Mouse (Mus musculus): Measurements from ENCODE around the gene Prim2. TPM values are rescaled to one million over a fixed set of nuclear protein-coding genes. Genes with fewer than 3 reads are reported as not detected.

The Prim2 gene
- polyA plus RNA-seq, 1 experiment from 2014 or later = 40.7 TPM

- ATAC-seq (ENCODE audit: insufficient number of reproducible peaks, insufficient read depth, low FRiP score, low read depth) = no peak
- no peaks in the 10 kb centered on the region for H3K4me1 ChIP-seq (ENCODE audit: control insufficient read depth, insufficient read depth, low read length)
- H3K9ac ChIP-seq (replicated peaks; ENCODE audit: low read depth, low read length) = no peak overlapping the region
- H3K27me3 ChIP-seq (ENCODE audit: control insufficient read depth, insufficient read depth, low read length) = no peaks in the 10 kb centered on the region
- no peak overlapping the region for H3K4me2 ChIP-seq (replicated peaks; ENCODE audit: low read depth, low read length)
- no peaks in the 10 kb centered on the region for H3K36me3 ChIP-seq (ENCODE audit: control insufficient read depth, insufficient read depth, low read length)
- 75% methylated on average over 6 of the region's 6 CpGs for WGBS
- no peak overlapping the region for H3K4me3 ChIP-seq (ENCODE audit: low read depth, low read length)
- H3K9me3 ChIP-seq (ENCODE audit: control insufficient read depth, low read depth, low read length) = no peaks in the 10 kb centered on the region
- H3K27ac ChIP-seq (ENCODE audit: low read length) = no peak overlapping the region
These were observed 91.0 kb downstream of the Prim2 start for GRCm38 (mm10) chr1:33578593-33578992.

GRCm38 (mm10) chr1:33574459-33574858, 95.1 kb downstream of the Prim2 start:
- Histone ChIP-seq H3K4me3 (ENCODE audit: low read depth, low read length) (no peak overlapping the region), H3K36me3 (ENCODE audit: control insufficient read depth, insufficient read depth, low read length) (no peaks in the 10 kb centered on the region), H3K9me3 (ENCODE audit: control insufficient read depth, low read depth, low read length) (no peaks in the 10 kb centered on the region), H3K4me2 (replicated peaks; ENCODE audit: low read depth, low read length) (no peak overlapping the region), H3K27ac (ENCODE audit: low read length) (no peak overlapping the region), H3K9ac (replicated peaks; ENCODE audit: low read depth, low read length) (no peak overlapping the region), H3K4me1 (ENCODE audit: control insufficient read depth, insufficient read depth, low read length) (no peaks in the 10 kb centered on the region), H3K27me3 (ENCODE audit: control insufficient read depth, insufficient read depth, low read length) (no peaks in the 10 kb centered on the region)
- no peak for ATAC-seq (ENCODE audit: insufficient number of reproducible peaks, insufficient read depth, low FRiP score, low read depth)
- 88% methylated on average over 6 of the region's 6 CpGs for WGBS

- H3K9ac ChIP-seq (replicated peaks; ENCODE audit: low read depth, low read length) = no peak overlapping the region
- H3K4me3 ChIP-seq (ENCODE audit: low read depth, low read length) = no peak overlapping the region
- no peaks in the 10 kb centered on the region for H3K27me3 ChIP-seq (ENCODE audit: control insufficient read depth, insufficient read depth, low read length)
- ATAC-seq (ENCODE audit: insufficient number of reproducible peaks, insufficient read depth, low FRiP score, low read depth) = no peak
- 58% methylated on average over 7 of the region's 7 CpGs for WGBS
- no peak overlapping the region for H3K4me2 ChIP-seq (replicated peaks; ENCODE audit: low read depth, low read length)
- no peaks in the 10 kb centered on the region for H3K4me1 ChIP-seq (ENCODE audit: control insufficient read depth, insufficient read depth, low read length)
- no peaks in the 10 kb centered on the region for H3K36me3 ChIP-seq (ENCODE audit: control insufficient read depth, insufficient read depth, low read length)
- no peak overlapping the region for H3K27ac ChIP-seq (ENCODE audit: low read length)
- no peaks in the 10 kb centered on the region for H3K9me3 ChIP-seq (ENCODE audit: control insufficient read depth, low read depth, low read length)
These were observed 103.7 kb downstream of the Prim2 start for GRCm38 (mm10) chr1:33565764-33566401.

GRCm38 (mm10) chr1:33564032-33564431, 105.6 kb downstream of the Prim2 start:
- Histone ChIP-seq H3K4me3 (ENCODE audit: low read depth, low read length) (no peak overlapping the region), H3K36me3 (ENCODE audit: control insufficient read depth, insufficient read depth, low read length) (no peaks in the 10 kb centered on the region), H3K4me2 (replicated peaks; ENCODE audit: low read depth, low read length) (no peak overlapping the region), H3K27ac (ENCODE audit: low read length) (no peak overlapping the region), H3K4me1 (ENCODE audit: control insufficient read depth, insufficient read depth, low read length) (no peaks in the 10 kb centered on the region), H3K27me3 (ENCODE audit: control insufficient read depth, insufficient read depth, low read length) (no peaks in the 10 kb centered on the region), H3K9ac (replicated peaks; ENCODE audit: low read depth, low read length) (no peak overlapping the region), H3K9me3 (ENCODE audit: control insufficient read depth, low read depth, low read length) (no peaks in the 10 kb centered on the region)
- ATAC-seq (ENCODE audit: insufficient number of reproducible peaks, insufficient read depth, low FRiP score, low read depth) = no peak
- 63% methylated on average over 6 of the region's 6 CpGs for WGBS

- Histone ChIP-seq H3K36me3 (ENCODE audit: control insufficient read depth, insufficient read depth, low read length) (no peaks in the 10 kb centered on the region), H3K27me3 (ENCODE audit: control insufficient read depth, insufficient read depth, low read length) (no peaks in the 10 kb centered on the region), H3K4me1 (ENCODE audit: control insufficient read depth, insufficient read depth, low read length) (no peaks in the 10 kb centered on the region), H3K9me3 (ENCODE audit: control insufficient read depth, low read depth, low read length) (no peaks in the 10 kb centered on the region), H3K27ac (ENCODE audit: low read length) (no peak overlapping the region), H3K9ac (replicated peaks; ENCODE audit: low read depth, low read length) (no peak overlapping the region), H3K4me3 (ENCODE audit: low read depth, low read length) (no peak overlapping the region), H3K4me2 (replicated peaks; ENCODE audit: low read depth, low read length) (no peak overlapping the region)
- ATAC-seq (ENCODE audit: insufficient number of reproducible peaks, insufficient read depth, low FRiP score, low read depth) = no peak
- WGBS = 88% methylated on average over 3 of the region's 3 CpGs
These were observed 106.0 kb downstream of the Prim2 start for GRCm38 (mm10) chr1:33563611-33564010.

GRCm38 (mm10) chr1:33556638-33557037, 113.0 kb downstream of the Prim2 start:
- no peaks in the 10 kb centered on the region for H3K36me3 ChIP-seq (ENCODE audit: control insufficient read depth, insufficient read depth, low read length)
- no peaks in the 10 kb centered on the region for H3K9me3 ChIP-seq (ENCODE audit: control insufficient read depth, low read depth, low read length)
- H3K4me3 ChIP-seq (ENCODE audit: low read depth, low read length) = no peak overlapping the region
- H3K9ac ChIP-seq (replicated peaks; ENCODE audit: low read depth, low read length) = no peak overlapping the region
- H3K4me2 ChIP-seq (replicated peaks; ENCODE audit: low read depth, low read length) = no peak overlapping the region
- 80% methylated on average over 4 of the region's 4 CpGs for WGBS
- no peak for ATAC-seq (ENCODE audit: insufficient number of reproducible peaks, insufficient read depth, low FRiP score, low read depth)
- H3K27me3 ChIP-seq (ENCODE audit: control insufficient read depth, insufficient read depth, low read length) = no peaks in the 10 kb centered on the region
- H3K27ac ChIP-seq (ENCODE audit: low read length) = no peak overlapping the region
- H3K4me1 ChIP-seq (ENCODE audit: control insufficient read depth, insufficient read depth, low read length) = no peaks in the 10 kb centered on the region

GRCm38 (mm10) chr1:33555626-33556025, 114.0 kb downstream of the Prim2 start:
- H3K36me3 ChIP-seq (ENCODE audit: control insufficient read depth, insufficient read depth, low read length) = no peaks in the 10 kb centered on the region
- no peak overlapping the region for H3K27ac ChIP-seq (ENCODE audit: low read length)
- H3K9ac ChIP-seq (replicated peaks; ENCODE audit: low read depth, low read length) = no peak overlapping the region
- no peaks in the 10 kb centered on the region for H3K9me3 ChIP-seq (ENCODE audit: control insufficient read depth, low read depth, low read length)
- H3K4me2 ChIP-seq (replicated peaks; ENCODE audit: low read depth, low read length) = no peak overlapping the region
- H3K27me3 ChIP-seq (ENCODE audit: control insufficient read depth, insufficient read depth, low read length) = no peaks in the 10 kb centered on the region
- ATAC-seq (ENCODE audit: insufficient number of reproducible peaks, insufficient read depth, low FRiP score, low read depth) = no peak
- H3K4me3 ChIP-seq (ENCODE audit: low read depth, low read length) = no peak overlapping the region
- WGBS = 39% methylated on average over 2 of the region's 2 CpGs
- H3K4me1 ChIP-seq (ENCODE audit: control insufficient read depth, insufficient read depth, low read length) = no peaks in the 10 kb centered on the region

GRCm38 (mm10) chr1:33551350-33551749, 118.2 kb downstream of the Prim2 start:
- H3K4me1 ChIP-seq (ENCODE audit: control insufficient read depth, insufficient read depth, low read length) = no peaks in the 10 kb centered on the region
- H3K4me3 ChIP-seq (ENCODE audit: low read depth, low read length) = no peak overlapping the region
- no peak overlapping the region for H3K9ac ChIP-seq (replicated peaks; ENCODE audit: low read depth, low read length)
- WGBS = 94% methylated on average over 9 of the region's 9 CpGs
- H3K4me2 ChIP-seq (replicated peaks; ENCODE audit: low read depth, low read length) = no peak overlapping the region
- no peak for ATAC-seq (ENCODE audit: insufficient number of reproducible peaks, insufficient read depth, low FRiP score, low read depth)
- H3K9me3 ChIP-seq (ENCODE audit: control insufficient read depth, low read depth, low read length) = no peaks in the 10 kb centered on the region
- no peak overlapping the region for H3K27ac ChIP-seq (ENCODE audit: low read length)
- H3K36me3 ChIP-seq (ENCODE audit: control insufficient read depth, insufficient read depth, low read length) = no peaks in the 10 kb centered on the region
- no peaks in the 10 kb centered on the region for H3K27me3 ChIP-seq (ENCODE audit: control insufficient read depth, insufficient read depth, low read length)

GRCm38 (mm10) chr1:33541708-33542107, 127.9 kb downstream of the Prim2 start:
- WGBS = 88% methylated on average over 7 of the region's 7 CpGs
- Histone ChIP-seq H3K4me2 (replicated peaks; ENCODE audit: low read depth, low read length) (no peak overlapping the region), H3K4me3 (ENCODE audit: low read depth, low read length) (no peak overlapping the region), H3K27ac (ENCODE audit: low read length) (no peak overlapping the region), H3K36me3 (ENCODE audit: control insufficient read depth, insufficient read depth, low read length) (no peaks in the 10 kb centered on the region), H3K9ac (replicated peaks; ENCODE audit: low read depth, low read length) (no peak overlapping the region), H3K9me3 (ENCODE audit: control insufficient read depth, low read depth, low read length) (no peaks in the 10 kb centered on the region), H3K4me1 (ENCODE audit: control insufficient read depth, insufficient read depth, low read length) (no peaks in the 10 kb centered on the region), H3K27me3 (ENCODE audit: control insufficient read depth, insufficient read depth, low read length) (no peaks in the 10 kb centered on the region)
- ATAC-seq (ENCODE audit: insufficient number of reproducible peaks, insufficient read depth, low FRiP score, low read depth) = no peak
